Mouse (Mus musculus) ovary, postnatal 10 days (tissue): ENCODE data around the gene Arhgap28.

Experiments
- DNase-seq: peaks from one replicate; pipeline ENCODE4 v3.0.0; 2022; ENCODE audit warnings: low spot score

Arhgap28 gene

GRCm38 (mm10) chr17:68003741-68004560 lies at the start of gene Arhgap28:
Arhgap28 (minus strand) TSS chr17:68004120.
- peak; percentile 73 for DNase-seq

- no peak for DNase-seq
Observed at GRCm38 (mm10) chr17:68046341-68046675, 42.4 kb upstream of the Arhgap28 start.

GRCm38 (mm10) chr17:68045655-68046340 lies 41.9 kb upstream of the Arhgap28 start:
- DNase-seq, result no peak

GRCm38 (mm10) chr17:68042377-68042776 lies 38.5 kb upstream of the Arhgap28 start:
- no peak for DNase-seq

- DNase-seq, result no peak
Observed at GRCm38 (mm10) chr17:68037011-68037410, 33.1 kb upstream of the Arhgap28 start.

GRCm38 (mm10) chr17:68029495-68029894 lies 25.6 kb upstream of the Arhgap28 start:
- no peak for DNase-seq

GRCm38 (mm10) chr17:68028519-68028918 lies 24.6 kb upstream of the Arhgap28 start:
- DNase-seq, result no peak

GRCm38 (mm10) chr17:68024327-68024726 lies 20.4 kb upstream of the Arhgap28 start:
- DNase-seq, result no peak

GRCm38 (mm10) chr17:68019466-68020065 lies 15.6 kb upstream of the Arhgap28 start:
- no peak for DNase-seq

- DNase-seq, result no peak
Observed at GRCm38 (mm10) chr17:68017095-68017494, 13.2 kb upstream of the Arhgap28 start.

- no peak for DNase-seq
Observed at GRCm38 (mm10) chr17:68011606-68012005, 7.7 kb upstream of the Arhgap28 start.

GRCm38 (mm10) chr17:68010041-68010440 lies 6.1 kb upstream of the Arhgap28 start:
- DNase-seq, result no peak

GRCm38 (mm10) chr17:68004581-68005330 lies 836 bp upstream of the Arhgap28 start:
- no peak for DNase-seq

GRCm38 (mm10) chr17:68002608-68003595 lies 1.0 kb downstream of the Arhgap28 start:
- no peak for DNase-seq

GRCm38 (mm10) chr17:67999801-68000200 lies 4.1 kb downstream of the Arhgap28 start:
- DNase-seq, result no peak

- no peak for DNase-seq
Observed at GRCm38 (mm10) chr17:67996769-67997155, 7.2 kb downstream of the Arhgap28 start.

GRCm38 (mm10) chr17:67996097-67996768 lies 7.7 kb downstream of the Arhgap28 start:
- no peak for DNase-seq

GRCm38 (mm10) chr17:67995277-67995819 lies 8.6 kb downstream of the Arhgap28 start:
- no peak for DNase-seq

GRCm38 (mm10) chr17:67994861-67995260 lies 9.1 kb downstream of the Arhgap28 start:
- no peak for DNase-seq

- DNase-seq, result no peak
Observed at GRCm38 (mm10) chr17:67993371-67994045, 10.4 kb downstream of the Arhgap28 start.
